Mouse (Mus musculus): Measurements from ENCODE around the gene Zfp418. TPM values are rescaled to one million over a fixed set of nuclear protein-coding genes. Genes with fewer than 3 reads are reported as not detected.
"Not testable (repeated sequence)": the region's sequence is repeated elsewhere in the genome, so short reads cannot be mapped to it uniquely, and the experiment has no call there.

The Zfp418 gene
- polyA plus RNA-seq, 1 experiment, result 6.5 TPM

GRCm38 (mm10) chr7:7145991-7146608 lies 25.0 kb upstream of the Zfp418 start:
- no peak overlapping the region for H3K9ac ChIP-seq (ENCODE audit: low read depth, poor library complexity, severe bottlenecking)
- no peaks in the 10 kb centered on the region for H3K27me3 ChIP-seq (ENCODE audit: control insufficient read depth, insufficient read depth, low read length, poor library complexity, severe bottlenecking)
- peaks cover 25% of the 10 kb centered on the region for H3K9me3 ChIP-seq (replicated peaks; ENCODE audit: control insufficient read depth, insufficient read depth, low read length, poor library complexity, severe bottlenecking)
- TF ChIP-seq CTCF (IDR thresholded peaks at IDR 0.05; ENCODE audit: low read depth, low read length), result no peak
- no peak for TF ChIP-seq POLR2A (IDR thresholded peaks at IDR 0.05; ENCODE audit: insufficient read depth, low read length)
- TF ChIP-seq EP300 (IDR thresholded peaks at IDR 0.05; ENCODE audit: insufficient read depth, low read depth, low read length), result no peak
- H3K27ac ChIP-seq (ENCODE audit: insufficient read depth, low read length), result no peak overlapping the region
- no peaks in the 10 kb centered on the region for H3K4me1 ChIP-seq (ENCODE audit: control insufficient read depth, insufficient read depth, low read length)
- no peak overlapping the region for H3K4me3 ChIP-seq (ENCODE audit: low read depth, low read length)
- no peaks in the 10 kb centered on the region for H3K36me3 ChIP-seq (ENCODE audit: control insufficient read depth, insufficient read depth, low read length, poor library complexity, severe bottlenecking)

GRCm38 (mm10) chr7:7185897-7186296 lies 14.8 kb downstream of the Zfp418 start:
- Histone ChIP-seq H3K36me3 (ENCODE audit: control insufficient read depth, insufficient read depth, low read length, poor library complexity, severe bottlenecking) (peaks cover 22% of the 10 kb centered on the region), H3K9me3 (replicated peaks; ENCODE audit: control insufficient read depth, insufficient read depth, low read length, poor library complexity, severe bottlenecking) (no peaks in the 10 kb centered on the region), H3K27ac (ENCODE audit: insufficient read depth, low read length) (no peak overlapping the region), H3K4me1 (ENCODE audit: control insufficient read depth, insufficient read depth, low read length) (no peaks in the 10 kb centered on the region), H3K4me3 (ENCODE audit: low read depth, low read length) (no peak overlapping the region), H3K27me3 (ENCODE audit: control insufficient read depth, insufficient read depth, low read length, poor library complexity, severe bottlenecking) (no peaks in the 10 kb centered on the region), H3K9ac (ENCODE audit: low read depth, poor library complexity, severe bottlenecking) (no peak overlapping the region)
- no peak for TF ChIP-seq POLR2A (IDR thresholded peaks at IDR 0.05; ENCODE audit: insufficient read depth, low read length)
- no peak for TF ChIP-seq CTCF (IDR thresholded peaks at IDR 0.05; ENCODE audit: low read depth, low read length)
- TF ChIP-seq EP300 (IDR thresholded peaks at IDR 0.05; ENCODE audit: insufficient read depth, low read depth, low read length), result no peak

GRCm38 (mm10) chr7:7187417-7188190 lies 16.5 kb downstream of the Zfp418 start:
- H3K4me1 ChIP-seq (ENCODE audit: control insufficient read depth, insufficient read depth, low read length), result no peaks in the 10 kb centered on the region
- H3K27me3 ChIP-seq (ENCODE audit: control insufficient read depth, insufficient read depth, low read length, poor library complexity, severe bottlenecking), result no peaks in the 10 kb centered on the region
- peaks cover 5% of the 10 kb centered on the region for H3K36me3 ChIP-seq (ENCODE audit: control insufficient read depth, insufficient read depth, low read length, poor library complexity, severe bottlenecking)
- no peak overlapping the region for H3K27ac ChIP-seq (ENCODE audit: insufficient read depth, low read length)
- H3K9ac ChIP-seq (ENCODE audit: low read depth, poor library complexity, severe bottlenecking), result 0 out of 2 replicates have a peak overlapping the region, but pooled peaks have one; percentile 12
- H3K4me3 ChIP-seq (ENCODE audit: low read depth, low read length), result no peak overlapping the region; the same call in 1 of the 2 replicates
- TF ChIP-seq EP300 (IDR thresholded peaks at IDR 0.05; ENCODE audit: insufficient read depth, low read depth, low read length), result no peak
- TF ChIP-seq CTCF (IDR thresholded peaks at IDR 0.05; ENCODE audit: low read depth, low read length), result no peak
- no peaks in the 10 kb centered on the region for H3K9me3 ChIP-seq (replicated peaks; ENCODE audit: control insufficient read depth, insufficient read depth, low read length, poor library complexity, severe bottlenecking)

GRCm38 (mm10) chr7:7188191-7188942 lies 17.2 kb downstream of the Zfp418 start:
- TF ChIP-seq POLR2A (IDR thresholded peaks at IDR 0.05; ENCODE audit: insufficient read depth, low read length) (no peak), CTCF (IDR thresholded peaks at IDR 0.05; ENCODE audit: low read depth, low read length) (peak; percentile 85), EP300 (IDR thresholded peaks at IDR 0.05; ENCODE audit: insufficient read depth, low read depth, low read length) (no peak)
- Histone ChIP-seq H3K27me3 (ENCODE audit: control insufficient read depth, insufficient read depth, low read length, poor library complexity, severe bottlenecking) (no peaks in the 10 kb centered on the region), H3K27ac (ENCODE audit: insufficient read depth, low read length) (no peak overlapping the region), H3K4me3 (ENCODE audit: low read depth, low read length) (peak overlapping the region; percentile 99), H3K36me3 (ENCODE audit: control insufficient read depth, insufficient read depth, low read length, poor library complexity, severe bottlenecking) (no peaks in the 10 kb centered on the region), H3K9ac (ENCODE audit: low read depth, poor library complexity, severe bottlenecking) (0 out of 2 replicates have a peak overlapping the region, but pooled peaks have one; percentile 12), H3K4me1 (ENCODE audit: control insufficient read depth, insufficient read depth, low read length) (no peaks in the 10 kb centered on the region), H3K9me3 (replicated peaks; ENCODE audit: control insufficient read depth, insufficient read depth, low read length, poor library complexity, severe bottlenecking) (no peaks in the 10 kb centered on the region)

GRCm38 (mm10) chr7:7209313-7210151 lies 38.4 kb downstream of the Zfp418 start, which contains the start of gene Zfp772:
TSS of gene Zfp772 (minus strand) at chr7:7209998.
- H3K36me3 ChIP-seq (ENCODE audit: control insufficient read depth, insufficient read depth, low read length, poor library complexity, severe bottlenecking); H3K27me3 ChIP-seq (ENCODE audit: control insufficient read depth, insufficient read depth, low read length, poor library complexity, severe bottlenecking); H3K9me3 ChIP-seq (replicated peaks; ENCODE audit: control insufficient read depth, insufficient read depth, low read length, poor library complexity, severe bottlenecking); H3K27ac ChIP-seq (ENCODE audit: insufficient read depth, low read length); H3K4me1 ChIP-seq (ENCODE audit: control insufficient read depth, insufficient read depth, low read length): not testable (repeated sequence)
- H3K9ac ChIP-seq (ENCODE audit: low read depth, poor library complexity, severe bottlenecking), result peak within 1 kb of the TSS; percentile 28; the same call in 1 of the 2 replicates
- H3K4me3 ChIP-seq (ENCODE audit: low read depth, low read length), result peak within 1 kb of the TSS; percentile 84

Other genes with a start within 250 kb of the Zfp418 start
- 1.6 TPM in 1 of 2 replicates, not detected in the other for gene Aurkc, start 176.0 kb upstream of the Zfp418 start, polyA plus RNA-seq (2011; ENCODE audit: insufficient read depth, insufficient read length, low read depth, missing spikeins)
- 7.3 and 8.2 TPM in 2 replicates for gene Zfp954, start 49.8 kb upstream of the Zfp418 start, polyA plus RNA-seq (2011; ENCODE audit: insufficient read depth, insufficient read length, low read depth, missing spikeins)
- 1.9 and 2.2 TPM in 2 replicates for gene Zfp773, start 34.6 kb upstream of the Zfp418 start, polyA plus RNA-seq (2011; ENCODE audit: insufficient read depth, insufficient read length, low read depth, missing spikeins)
- 5.2 and 5.4 TPM in 2 replicates for gene Zfp772, start 38.7 kb downstream of the Zfp418 start, polyA plus RNA-seq (2011; ENCODE audit: insufficient read depth, insufficient read length, low read depth, missing spikeins)
- gene Vmn2r29, start 76.0 kb downstream of the Zfp418 start, polyA plus RNA-seq (2011; ENCODE audit: insufficient read depth, insufficient read length, low read depth, missing spikeins), result not detected in 2 replicates
- gene Gm45844, start 107.0 kb downstream of the Zfp418 start, polyA plus RNA-seq (2011; ENCODE audit: insufficient read depth, insufficient read length, low read depth, missing spikeins), result 0.38 and 0.73 TPM in 2 replicates
- gene Clcn4, start 129.5 kb downstream of the Zfp418 start, polyA plus RNA-seq (2011; ENCODE audit: insufficient read depth, insufficient read length, low read depth, missing spikeins), result 9.4 and 11.3 TPM in 2 replicates
- 0.12 TPM in 1 of 2 replicates, not detected in the other for gene Vmn2r30, start 166.3 kb downstream of the Zfp418 start, polyA plus RNA-seq (2011; ENCODE audit: insufficient read depth, insufficient read length, low read depth, missing spikeins)
- gene Gm45783, start 203.2 kb downstream of the Zfp418 start, polyA plus RNA-seq (2011; ENCODE audit: insufficient read depth, insufficient read length, low read depth, missing spikeins), result not detected in 2 replicates
- 0.09 TPM in 1 of 2 replicates, not detected in the other for gene Vmn2r31, start 228.4 kb downstream of the Zfp418 start, polyA plus RNA-seq (2011; ENCODE audit: insufficient read depth, insufficient read length, low read depth, missing spikeins)